Mouse (Mus musculus) embryonic facial prominence, embryonic 14.5 days (tissue): ENCODE measurements around the gene Akap8. TPM values are rescaled to one million over a fixed set of nuclear protein-coding genes. Genes with fewer than 3 reads are reported as not detected.

ENCODE experiments used
- ATAC-seq: fragments of 200-750 bp; cut with Nextera tagmentation; 2 replicates; pipeline ENCODE4 v1.8.0; 2017; ENCODE audit warnings: low read depth, moderate number of reproducible peaks, moderate TSS enrichment
- DNase-seq: peaks from one replicate; pipeline ENCODE4 v3.0.0-alpha.2; 2015; ENCODE audit warnings: low spot score
- H3K27ac ChIP-seq: fragments of 300-500 bp; sonication (generic); replicated peaks from 2 replicates; pipeline ENCODE4 v1.5.1; 2014; ENCODE audit warnings: low read depth, mild to moderate bottlenecking, low read length, moderate library complexity
- H3K27me3 ChIP-seq: fragments of 300-500 bp; sonication (generic); replicated peaks from 2 replicates; pipeline ENCODE4 v1.6.1; 2014; ENCODE audit warnings: low read length; ENCODE audit not compliant: control insufficient read depth, insufficient read depth
- H3K36me3 ChIP-seq: fragments of 300-500 bp; sonication (generic); 2 replicates; pipeline ENCODE4 v1.6.1; 2014; ENCODE audit warnings: low read length, mixed read lengths; ENCODE audit not compliant: control insufficient read depth, insufficient read depth
- H3K4me1 ChIP-seq: fragments of 300-500 bp; sonication (generic); 2 replicates; pipeline ENCODE4 v1.6.1; 2014; ENCODE audit warnings: antibody characterized with exemption, low read length; ENCODE audit not compliant: control insufficient read depth, insufficient read depth
- H3K4me2 ChIP-seq: fragments of 300-500 bp; sonication (generic); 2 replicates; pipeline ENCODE4 v1.6.1; 2014; ENCODE audit warnings: low read depth, mild to moderate bottlenecking, low read length, moderate library complexity, mixed read lengths
- H3K4me3 ChIP-seq: fragments of 300-500 bp; sonication (generic); 2 replicates; pipeline ENCODE4 v1.5.1; 2014; ENCODE audit warnings: low read depth, mild to moderate bottlenecking, low read length
- H3K9ac ChIP-seq: fragments of 300-500 bp; sonication (generic); 2 replicates; pipeline ENCODE4 v1.6.1; 2014; ENCODE audit warnings: low read depth, mild to moderate bottlenecking, low read length, moderate library complexity, mixed read lengths
- H3K9me3 ChIP-seq: fragments of 300-500 bp; sonication (generic); 2 replicates; pipeline ENCODE4 v1.6.1; 2016; ENCODE audit warnings: low read length; ENCODE audit not compliant: control insufficient read depth
- WGBS: fragments of 180-500 bp; shearing (Covaris S2); extraction: QIAGEN DNeasy Blood & Tissue Kit; methylation state at CpG from one replicate; pipeline ENCODE4 v1.1.7; 2014; 5-methylcytosine and 5-hydroxymethylcytosine counted together
- polyA plus RNA-seq: library from polyadenylated mRNA; unstranded; fragments of >200 nt; fragmentation: Nextera tagmentation; extraction: Ambion mirVana; gene quantifications from 2 replicates; pipeline ENCODE4 v1.2.1, GENCODE M21; 2014

Akap8 gene
- 33.0 and 37.9 TPM in 2 replicates for polyA plus RNA-seq

DNA sequence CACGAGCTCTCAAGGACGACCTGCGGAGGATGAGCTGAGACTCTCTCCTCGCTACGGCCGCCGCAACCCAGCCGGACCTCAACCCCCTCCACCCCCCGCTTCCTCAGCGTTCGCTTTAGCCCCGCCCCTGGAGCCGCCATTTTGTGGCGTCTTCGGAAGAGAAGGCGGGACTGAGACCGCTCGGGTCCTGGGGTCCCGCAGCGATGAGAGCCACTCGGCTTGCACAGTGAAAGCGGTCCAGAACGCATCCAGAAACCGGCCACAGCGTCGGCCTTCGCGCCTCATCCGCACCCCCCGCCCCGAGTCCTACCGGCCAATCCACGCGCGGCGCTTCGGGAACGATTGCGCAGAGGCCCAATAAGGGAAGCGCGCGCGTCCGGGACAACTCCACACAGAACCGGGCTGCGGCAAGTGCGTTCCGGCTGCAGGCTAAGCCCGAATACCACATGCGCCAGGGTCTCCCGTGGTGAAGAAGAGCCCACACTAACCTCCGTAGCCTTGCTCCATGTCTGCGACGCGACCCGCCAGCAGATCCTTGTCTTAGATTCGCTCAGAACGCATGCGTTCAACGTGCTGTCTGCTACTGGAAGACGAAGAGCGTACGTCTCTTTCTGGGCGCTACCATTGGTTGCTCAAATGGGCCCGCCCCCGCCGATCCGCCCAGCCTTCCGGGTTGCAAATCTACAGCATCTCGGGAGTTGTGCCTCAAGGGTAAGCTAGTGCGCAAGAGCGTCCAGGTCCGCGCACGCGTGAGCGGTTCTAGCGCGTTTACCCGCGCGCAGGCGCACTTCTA is at the start of gene Akap8:
Gene Akap8, minus strand, starts transcription at position 642 of the 793 bp plus-strand sequence.
- H3K9me3 ChIP-seq, result no peaks in the 10 kb centered on the region
- ATAC-seq, result peak; percentile 98
- WGBS, result under 1% methylated on average over 78 of the region's 83 CpGs
- H3K9ac ChIP-seq, result peak within 1 kb of the TSS; percentile 90
- H3K4me1 ChIP-seq, result peaks cover 10% of the 10 kb centered on the region
- peak within 1 kb of the TSS; percentile 86 for H3K4me2 ChIP-seq
- peak; percentile 100 for DNase-seq
- H3K27me3 ChIP-seq, result no peaks in the 10 kb centered on the region
- peaks cover 52% of the 10 kb centered on the region for H3K36me3 ChIP-seq
- H3K4me3 ChIP-seq, result peak within 1 kb of the TSS; percentile 91
- peak within 1 kb of the TSS; percentile 96 for H3K27ac ChIP-seq

DNA sequence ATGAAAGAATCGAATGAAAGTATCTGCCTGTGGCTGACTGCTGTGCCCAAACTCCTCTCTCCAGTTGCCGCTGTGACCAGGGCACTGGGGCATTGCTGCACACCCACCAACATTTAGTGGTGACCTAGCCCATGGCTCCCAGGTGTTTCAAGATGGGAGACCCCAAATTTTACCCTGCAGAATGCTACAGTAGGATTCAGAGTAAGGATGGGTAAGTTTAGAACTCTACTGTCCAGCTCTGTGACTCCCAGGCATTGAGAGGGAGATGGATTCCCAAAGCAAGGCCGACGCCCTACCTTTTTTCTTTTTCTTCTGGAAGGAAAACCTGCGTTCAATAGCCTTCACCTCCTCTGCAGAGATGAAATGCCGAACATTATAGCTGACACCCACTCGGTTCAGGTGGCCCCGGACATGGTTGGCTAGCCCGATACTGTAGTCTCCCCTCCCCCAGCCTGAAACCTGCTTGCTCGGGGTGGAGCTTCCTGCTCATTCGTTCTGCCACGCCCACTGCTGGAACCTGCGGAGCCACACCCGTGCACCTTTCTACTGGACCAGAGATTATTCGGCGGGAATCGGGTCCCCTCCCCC is 48.0 kb upstream of the Akap8 start:
- H3K27me3 ChIP-seq, result no peaks in the 10 kb centered on the region
- no peak overlapping the region for H3K27ac ChIP-seq
- H3K9ac ChIP-seq, result peak overlapping the region; percentile 22; the same call in 1 of the 2 replicates
- peaks cover 12% of the 10 kb centered on the region for H3K36me3 ChIP-seq
- H3K4me1 ChIP-seq, result peaks cover 7% of the 10 kb centered on the region; the same call in 1 of the 2 replicates
- peak overlapping the region; percentile 50 for H3K4me2 ChIP-seq
- peak; percentile 28; the same call in 1 of the 2 replicates for ATAC-seq
- DNase-seq, result no peak
- no peaks in the 10 kb centered on the region for H3K9me3 ChIP-seq
- 19% methylated on average over 11 of the region's 17 CpGs for WGBS
- H3K4me3 ChIP-seq, result peak overlapping the region; percentile 33

DNA sequence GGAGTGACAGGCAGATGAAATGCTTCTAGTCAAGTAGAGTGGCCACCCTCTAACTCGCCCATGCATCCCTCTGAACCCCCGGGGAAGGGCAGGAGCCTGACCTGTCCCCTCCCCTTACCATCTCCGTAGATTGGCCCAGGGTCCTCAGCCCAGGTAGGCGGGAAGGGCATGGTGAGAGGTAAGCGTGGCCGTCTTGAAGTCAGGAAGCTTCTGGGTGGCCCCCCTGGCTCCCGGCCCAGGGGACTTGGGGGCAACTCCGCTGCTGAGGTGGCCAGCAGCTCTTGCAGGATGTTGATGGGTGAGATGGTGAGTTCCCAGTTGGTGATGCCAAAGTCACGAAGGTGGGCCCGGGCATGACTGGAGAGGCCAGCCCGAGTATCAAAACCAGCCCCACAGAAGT is 46.7 kb upstream of the Akap8 start:
- peaks cover 14% of the 10 kb centered on the region for H3K4me1 ChIP-seq
- 89% methylated on average over 11 of the region's 11 CpGs for WGBS
- ATAC-seq (no peak), DNase-seq (no peak)
- peaks cover 12% of the 10 kb centered on the region for H3K36me3 ChIP-seq
- H3K4me3 ChIP-seq, result no peak overlapping the region
- H3K9me3 ChIP-seq, result no peaks in the 10 kb centered on the region
- no peak overlapping the region for H3K9ac ChIP-seq
- no peaks in the 10 kb centered on the region for H3K27me3 ChIP-seq
- no peak overlapping the region for H3K27ac ChIP-seq
- H3K4me2 ChIP-seq, result no peak overlapping the region

DNA sequence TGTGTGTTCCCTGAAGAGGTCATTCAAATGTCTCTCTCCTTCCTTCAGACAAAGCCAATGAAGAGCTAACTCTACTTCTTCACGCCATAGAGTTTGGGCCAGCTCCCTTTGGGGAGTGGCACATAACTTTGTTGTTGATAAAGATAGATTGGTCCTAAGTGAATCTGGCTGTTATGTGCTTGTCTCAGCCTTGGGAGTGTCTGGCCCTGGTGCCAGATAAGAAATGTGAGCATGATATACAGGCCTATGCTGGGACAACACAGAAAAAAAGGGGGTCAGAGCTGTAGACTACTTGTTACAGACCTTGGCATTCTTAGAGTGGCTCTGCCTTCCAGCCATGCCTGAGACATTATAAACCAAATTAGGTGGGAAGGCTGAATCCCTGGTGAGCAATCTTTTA is 44.3 kb upstream of the Akap8 start:
- Histone ChIP-seq H3K4me3 (no peak overlapping the region), H3K9ac (no peak overlapping the region), H3K4me2 (peak overlapping the region; percentile 60; the same call in 1 of the 2 replicates), H3K9me3 (no peaks in the 10 kb centered on the region), H3K27ac (no peak overlapping the region), H3K36me3 (peaks cover 31% of the 10 kb centered on the region), H3K4me1 (peaks cover 16% of the 10 kb centered on the region), H3K27me3 (no peaks in the 10 kb centered on the region)
- DNase-seq (no peak), ATAC-seq (no peak)
- WGBS, result 81% methylated on average over 1 of the region's 1 CpGs

DNA sequence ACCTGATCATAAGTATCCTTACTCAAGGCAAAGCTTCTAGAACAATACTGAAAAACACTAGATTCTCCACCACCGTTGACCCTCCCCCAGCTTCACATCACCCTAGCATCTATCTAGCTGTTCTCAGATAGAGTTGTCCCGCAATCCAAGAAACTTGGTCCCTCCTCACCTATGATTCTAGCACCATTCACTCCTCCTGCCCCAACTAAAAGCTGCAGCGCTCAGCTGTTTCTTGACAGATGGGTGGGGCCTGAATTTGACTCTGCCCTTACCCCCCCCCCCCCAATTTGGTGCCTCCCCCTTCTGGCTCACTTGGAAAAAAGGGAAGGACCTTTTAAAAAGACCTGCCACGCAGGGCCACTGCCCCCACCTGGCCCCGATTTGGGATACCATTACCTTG is 43.8 kb upstream of the Akap8 start:
- ATAC-seq, result no peak

DNA sequence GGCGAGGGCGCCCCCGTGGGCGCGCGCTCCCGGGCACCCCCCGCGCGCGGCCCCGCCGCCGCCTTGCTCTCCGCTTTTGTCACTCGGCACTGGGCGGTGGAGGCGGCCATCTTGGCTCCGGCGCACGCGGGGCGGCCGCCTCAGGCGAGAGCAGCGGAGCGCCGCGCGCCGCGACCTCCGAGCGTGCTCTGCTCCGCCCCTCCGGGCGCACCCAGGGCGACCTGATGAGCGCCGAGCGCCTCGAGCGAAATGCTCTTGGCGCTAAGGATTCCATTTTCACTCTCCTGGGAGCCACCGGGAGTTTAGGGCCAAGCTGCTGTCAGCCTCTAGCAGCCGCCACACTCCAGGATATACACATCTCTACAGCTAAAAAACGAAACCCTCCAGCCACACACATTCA is 43.3 kb upstream of the Akap8 start:
- peak; percentile 96 for ATAC-seq
- Histone ChIP-seq H3K9ac (peak overlapping the region; percentile 95), H3K9me3 (no peaks in the 10 kb centered on the region), H3K4me1 (peaks cover 16% of the 10 kb centered on the region), H3K27ac (peak overlapping the region; percentile 74), H3K4me2 (peak overlapping the region; percentile 68), H3K36me3 (peaks cover 40% of the 10 kb centered on the region), H3K27me3 (no peaks in the 10 kb centered on the region), H3K4me3 (peak overlapping the region; percentile 96)
- DNase-seq, result peak; percentile 97
- 0% methylated on average over 19 of the region's 47 CpGs for WGBS

More for the DNA sequence above, 43.8 kb upstream of the Akap8 start:
- H3K4me1 ChIP-seq, result peaks cover 16% of the 10 kb centered on the region
- peak overlapping the region; percentile 74; the same call in 1 of the 2 replicates for H3K27ac ChIP-seq
- H3K4me2 ChIP-seq, result peak overlapping the region; percentile 60
- peak overlapping the region; percentile 96 for H3K4me3 ChIP-seq
- H3K9me3 ChIP-seq, result no peaks in the 10 kb centered on the region
- WGBS, result 47% methylated on average over 5 of the region's 5 CpGs
- no peak for DNase-seq
- H3K9ac ChIP-seq, result peak overlapping the region; percentile 95
- no peaks in the 10 kb centered on the region for H3K27me3 ChIP-seq
- H3K36me3 ChIP-seq, result peaks cover 35% of the 10 kb centered on the region

DNA sequence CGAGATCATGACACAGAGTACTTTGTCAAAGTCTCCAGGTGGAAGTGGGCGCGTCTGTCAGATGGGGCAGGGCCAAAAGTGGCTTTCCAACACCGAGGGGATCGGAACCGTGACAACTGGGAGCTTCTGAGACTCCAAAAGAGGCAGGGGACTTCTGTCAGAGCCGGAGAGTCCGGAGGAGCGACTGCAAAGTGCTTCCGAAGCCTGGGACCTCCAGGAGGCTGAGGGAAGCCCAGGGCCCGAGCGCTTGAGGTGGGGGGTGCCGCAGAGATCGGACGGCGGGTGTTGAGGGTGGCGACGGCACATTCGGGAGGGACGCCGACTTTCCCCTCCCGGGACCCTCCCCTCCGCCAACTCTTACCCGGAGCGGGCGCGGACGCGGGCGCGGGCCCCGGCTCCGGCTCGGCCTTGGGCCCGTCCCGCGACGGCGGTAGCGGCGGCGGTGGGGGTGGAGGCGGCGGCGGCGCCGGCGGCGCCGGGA is 42.8 kb upstream of the Akap8 start:
- H3K9ac ChIP-seq, result peak overlapping the region; percentile 95
- ATAC-seq (peak; percentile 19), DNase-seq (no peak)
- H3K4me3 ChIP-seq, result peak overlapping the region; percentile 96
- peak overlapping the region; percentile 68 for H3K4me2 ChIP-seq
- H3K9me3 ChIP-seq, result no peaks in the 10 kb centered on the region
- H3K27me3 ChIP-seq, result no peaks in the 10 kb centered on the region
- WGBS, result 3% methylated on average over 11 of the region's 50 CpGs
- peaks cover 45% of the 10 kb centered on the region for H3K36me3 ChIP-seq
- H3K4me1 ChIP-seq, result peaks cover 16% of the 10 kb centered on the region
- peak overlapping the region; percentile 74 for H3K27ac ChIP-seq

DNA sequence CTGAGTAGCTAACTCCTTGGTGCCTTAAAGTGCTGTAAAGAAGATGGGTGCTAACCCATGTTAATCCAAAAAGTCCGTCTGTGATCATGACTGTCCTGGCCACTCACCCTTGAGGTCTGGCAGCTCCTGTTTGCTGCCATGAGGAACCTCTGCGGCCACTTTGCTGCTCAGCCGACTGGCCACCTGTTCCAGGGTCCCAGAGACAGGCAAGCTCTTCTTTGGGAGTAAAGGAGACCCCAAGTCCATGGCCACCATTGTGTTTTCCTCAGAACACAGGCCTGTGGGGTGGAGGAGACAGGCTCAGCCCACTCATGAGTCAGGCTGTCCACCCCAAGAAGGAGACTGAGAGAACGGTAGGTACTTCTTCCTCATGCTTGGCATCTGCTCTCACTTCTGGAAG is 41.6 kb upstream of the Akap8 start:
- Histone ChIP-seq H3K27me3 (no peaks in the 10 kb centered on the region), H3K9me3 (no peaks in the 10 kb centered on the region), H3K27ac (no peak overlapping the region), H3K4me3 (peak overlapping the region; percentile 96; the same call in 1 of the 2 replicates), H3K4me1 (peaks cover 16% of the 10 kb centered on the region), H3K4me2 (peak overlapping the region; percentile 68), H3K9ac (peak overlapping the region; percentile 95; the same call in 1 of the 2 replicates), H3K36me3 (peaks cover 55% of the 10 kb centered on the region)
- DNase-seq (no peak), ATAC-seq (no peak)
- WGBS, result 80% methylated on average over 4 of the region's 4 CpGs
